Mouse (Mus musculus): Measurements from ENCODE around the gene Cul3. TPM values are rescaled to one million over a fixed set of nuclear protein-coding genes. Genes with fewer than 3 reads are reported as not detected.
"Not testable (repeated sequence)": the region's sequence is repeated elsewhere in the genome, so short reads cannot be mapped to it uniquely, and the experiment has no call there.

The Cul3 gene
- total RNA-seq (2021): 100 to 1,000 TPM; 124 to 125 TPM

DNA sequence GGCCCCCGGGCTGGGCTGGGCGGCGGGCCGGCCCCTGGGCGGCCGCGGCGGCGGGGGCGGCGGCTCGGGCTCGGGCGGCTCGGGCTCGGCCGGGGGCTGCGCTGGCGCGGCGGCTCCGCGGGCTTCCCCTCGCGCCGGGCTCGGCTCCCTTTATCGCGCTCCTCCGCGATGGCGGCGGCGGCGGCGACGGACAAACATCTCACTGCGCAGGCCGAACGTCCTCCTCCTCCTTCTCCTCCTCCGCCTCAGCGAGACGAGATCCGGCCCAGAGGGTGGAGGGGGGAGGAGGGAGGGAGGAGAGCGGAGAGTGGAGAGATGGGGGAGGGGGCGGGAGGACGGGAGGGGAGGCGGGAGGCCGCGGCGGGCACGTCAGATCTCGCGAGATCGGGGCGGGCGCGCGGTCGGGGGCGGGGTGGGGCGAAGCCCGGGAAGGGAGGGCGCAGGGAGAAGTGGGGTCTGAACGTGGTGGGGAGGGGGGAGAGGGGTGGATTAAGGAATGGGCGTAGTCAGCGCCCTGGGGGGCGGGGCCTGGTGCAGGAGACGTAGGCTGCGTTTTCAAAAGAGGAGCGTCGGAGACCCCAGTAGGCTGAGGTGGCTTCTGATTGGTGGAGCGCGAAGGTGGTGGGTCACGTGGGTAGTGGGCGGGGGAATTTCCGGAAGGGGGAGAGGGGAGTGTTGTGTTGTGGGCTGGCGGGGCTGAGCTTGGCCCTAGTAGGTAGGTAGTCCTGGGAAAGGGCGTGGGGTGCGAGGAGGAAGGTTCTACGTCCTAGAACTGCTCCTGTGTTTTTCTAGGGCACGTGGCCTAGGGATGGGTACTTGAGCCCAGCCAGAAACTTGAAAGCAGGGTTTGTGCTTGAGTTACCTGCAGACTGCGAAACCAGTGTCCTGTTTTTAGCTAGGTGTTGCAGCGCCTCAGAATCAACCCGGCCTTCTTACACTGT, at the start of gene Cul3:
TSS of gene Cul3 (minus strand) at position 45 of the 941 bp plus-strand sequence.
- DNase-seq: peak; percentile 91 to 92

DNA sequence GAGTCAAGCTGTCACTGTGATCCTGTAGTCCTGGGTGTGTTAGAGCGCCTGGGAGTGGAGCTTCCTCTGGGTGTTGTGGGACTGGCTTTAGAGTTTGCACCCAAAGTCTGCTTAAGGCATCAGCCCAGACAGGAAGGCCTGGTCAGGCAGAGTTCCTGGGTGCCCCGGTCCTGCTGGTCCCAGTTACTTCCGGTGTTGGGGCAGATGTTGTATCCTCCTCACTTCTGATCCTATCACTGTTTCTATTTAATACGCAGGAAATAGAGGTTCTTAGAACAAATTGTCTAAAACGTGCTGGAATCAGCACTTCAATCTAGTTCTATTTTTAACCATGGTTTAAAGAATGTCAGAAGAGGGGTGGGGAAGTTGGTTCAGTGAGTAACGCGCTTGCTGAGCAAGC, 49.2 kb upstream of the Cul3 start:
- no peak for DNase-seq

DNA sequence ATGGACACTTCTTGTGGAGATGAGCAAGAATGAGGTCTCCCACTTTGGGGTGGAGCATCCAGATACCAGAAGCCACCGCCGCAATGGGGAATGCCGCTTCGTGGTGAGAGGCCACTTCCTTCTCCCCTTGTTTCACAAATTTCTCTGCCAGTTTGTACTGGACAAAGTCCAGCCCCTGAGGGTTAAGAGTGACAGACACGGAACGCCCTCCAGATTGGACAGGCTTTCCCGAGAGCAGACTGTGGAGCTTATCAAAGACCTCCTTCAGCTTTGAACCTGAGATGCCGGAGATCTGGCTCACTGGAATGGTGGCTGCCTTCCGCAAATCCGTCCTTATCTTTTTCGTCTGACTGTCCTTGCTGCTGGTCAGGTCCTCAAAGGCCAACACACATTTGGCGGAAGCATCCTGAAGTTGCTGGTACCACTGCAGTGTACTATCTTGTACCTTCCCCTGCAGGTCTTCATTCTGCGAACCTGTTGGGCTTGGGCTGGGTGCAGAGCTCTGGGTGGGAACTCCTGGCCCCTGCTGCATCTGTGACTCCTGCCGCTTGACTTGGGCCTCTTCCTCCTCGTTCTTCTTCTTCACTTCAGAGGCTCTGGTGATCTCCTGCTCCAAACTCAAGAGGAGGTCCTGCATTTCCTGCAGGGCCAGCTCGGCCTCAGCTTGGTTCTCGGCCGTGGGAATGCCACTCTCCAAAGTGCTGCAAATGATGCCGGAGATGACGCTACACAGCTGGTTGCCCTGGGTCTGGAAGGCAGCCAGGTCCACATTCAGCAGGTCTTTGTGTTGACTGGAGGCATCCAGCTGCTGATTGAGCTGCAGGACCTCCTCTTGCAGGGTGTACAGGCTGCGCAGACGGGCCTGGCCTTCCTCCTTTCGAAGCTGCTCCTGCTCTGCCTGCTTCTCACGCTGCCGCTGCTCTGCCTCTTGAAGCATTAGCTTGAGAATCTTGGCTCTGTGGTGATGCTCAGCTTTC, 43.6 kb upstream of the Cul3 start:
- DNase-seq: no peak

DNA sequence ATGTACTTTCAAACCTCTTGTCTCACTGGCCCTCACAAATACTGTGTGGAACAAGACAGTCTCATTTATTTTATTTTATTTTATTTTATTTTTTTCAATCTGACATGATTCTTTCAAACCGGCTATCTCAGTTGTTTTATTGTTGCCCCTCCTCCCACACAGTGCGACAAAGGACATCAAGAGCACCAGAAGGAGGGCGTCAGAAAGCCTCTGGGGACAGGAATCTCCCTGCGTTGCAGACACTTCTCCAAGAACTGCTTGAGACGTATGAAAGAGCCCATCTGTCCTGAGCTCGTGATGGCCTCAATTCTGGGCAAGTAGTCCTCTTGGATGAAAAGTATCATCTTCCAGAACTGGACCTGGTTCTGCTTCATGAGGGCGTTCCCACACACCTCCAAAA, 42.6 kb upstream of the Cul3 start:
- no peak for DNase-seq

DNA sequence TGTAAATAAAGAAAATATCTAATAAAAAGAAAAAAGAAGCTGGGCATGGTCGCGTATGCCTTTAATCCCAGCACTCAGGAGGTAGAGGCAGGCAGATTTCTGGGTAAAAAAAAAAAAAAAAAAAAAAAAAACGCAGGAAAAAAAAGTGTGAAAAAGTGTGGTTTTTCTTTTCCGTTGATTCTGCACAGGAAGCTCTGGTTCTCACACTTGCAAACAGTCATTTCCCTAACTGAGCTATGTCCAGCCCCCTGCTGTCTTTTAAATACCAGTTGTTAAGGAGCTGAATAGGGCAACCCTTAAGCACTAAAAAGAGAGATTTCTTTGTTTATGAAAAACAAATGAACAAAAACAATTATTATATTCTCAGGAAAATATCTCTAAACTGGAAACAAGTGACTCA, 41.0 kb upstream of the Cul3 start:
- DNase-seq: no peak

DNA sequence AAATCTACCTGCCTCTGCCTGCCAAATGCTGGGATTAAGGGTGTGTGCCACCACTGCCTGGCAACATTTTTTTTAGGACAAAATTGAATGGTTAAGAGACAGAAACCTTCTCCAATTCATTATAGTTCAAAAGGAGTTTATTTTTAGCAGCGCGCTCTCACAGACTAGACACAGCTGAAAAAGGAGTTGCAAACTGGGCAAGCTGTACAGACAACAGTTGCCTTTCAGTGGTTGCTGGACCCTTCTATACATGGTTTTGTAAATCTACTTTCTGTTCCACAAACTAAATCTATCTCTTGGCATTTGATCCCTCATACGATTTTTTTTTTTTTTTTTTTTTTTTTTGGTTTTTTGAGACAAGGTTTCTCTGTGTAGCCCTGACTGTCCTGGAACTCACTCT, 31.7 kb upstream of the Cul3 start:
- no peak for DNase-seq

DNA sequence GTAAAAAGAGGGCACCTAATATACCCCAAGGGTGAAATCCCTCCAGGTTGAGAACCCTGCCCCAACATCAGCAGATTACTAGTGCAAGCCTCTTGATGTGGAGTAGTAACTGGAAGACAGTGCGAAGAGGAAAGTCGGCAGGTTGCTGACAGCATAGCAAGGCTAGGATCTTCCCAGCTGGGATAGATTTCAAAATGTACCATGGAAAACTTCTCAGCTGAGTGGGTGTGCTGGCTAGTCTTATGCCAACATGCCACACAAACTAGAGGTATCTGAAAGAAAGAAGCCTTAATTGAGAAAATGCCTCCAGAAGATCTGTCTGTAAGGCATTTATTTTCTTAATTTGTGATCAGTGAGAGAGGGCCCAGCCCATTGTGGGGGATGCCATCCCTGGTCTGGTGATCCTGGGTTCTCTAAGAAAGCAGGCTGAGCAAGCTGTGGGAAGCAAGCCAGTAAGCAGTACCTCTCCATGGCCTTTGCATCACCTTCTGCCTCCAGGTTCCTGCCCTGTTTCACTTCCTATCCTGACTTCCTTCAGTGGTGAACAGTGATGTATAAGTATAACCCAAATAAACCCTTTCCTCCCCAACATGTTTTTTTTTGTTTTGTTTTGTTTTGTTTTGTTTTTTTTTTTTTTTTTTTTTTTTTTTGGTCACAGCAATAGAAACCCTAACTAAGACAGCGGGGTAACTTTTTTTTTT, 31.1 kb upstream of the Cul3 start:
- no peak for DNase-seq

DNA sequence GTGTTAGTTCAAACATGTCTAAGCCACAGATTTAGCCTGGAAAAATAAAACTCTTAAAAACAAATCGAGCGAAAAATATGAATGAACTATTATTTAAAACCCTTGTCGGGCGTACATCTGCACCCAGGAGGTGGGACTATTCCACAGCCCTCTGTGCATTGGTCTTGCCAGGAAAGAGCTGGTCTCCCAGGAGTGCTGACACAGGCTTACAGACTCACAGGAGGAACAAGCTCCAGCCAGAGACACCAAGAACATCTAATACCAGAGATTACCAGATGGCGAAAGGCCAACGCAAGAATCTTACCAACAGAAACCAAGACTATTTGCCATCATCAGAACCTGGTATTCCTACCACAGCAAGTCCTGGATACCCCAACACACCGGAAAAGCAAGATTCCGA, 23.2 kb upstream of the Cul3 start:
- no peak for DNase-seq

DNA sequence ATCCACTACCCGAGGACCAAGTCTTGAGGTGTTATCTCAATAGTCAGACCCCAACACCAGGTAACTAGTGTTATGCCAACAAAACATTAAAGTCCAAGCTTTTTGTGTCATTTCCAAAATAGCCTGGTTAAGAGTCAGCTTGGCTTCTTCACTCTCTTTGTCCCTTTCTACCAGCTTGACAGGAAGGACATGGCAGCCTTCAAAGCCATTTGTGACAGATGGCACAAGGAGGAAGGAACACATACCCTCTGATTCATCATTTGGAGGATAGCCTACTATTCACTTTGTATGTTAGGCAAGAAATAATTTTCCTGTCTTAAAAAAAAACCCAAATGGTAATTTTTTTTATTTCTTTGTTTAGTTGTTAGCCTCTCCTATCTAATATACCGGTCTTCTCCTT, 22.7 kb upstream of the Cul3 start:
- DNase-seq: no peak

DNA sequence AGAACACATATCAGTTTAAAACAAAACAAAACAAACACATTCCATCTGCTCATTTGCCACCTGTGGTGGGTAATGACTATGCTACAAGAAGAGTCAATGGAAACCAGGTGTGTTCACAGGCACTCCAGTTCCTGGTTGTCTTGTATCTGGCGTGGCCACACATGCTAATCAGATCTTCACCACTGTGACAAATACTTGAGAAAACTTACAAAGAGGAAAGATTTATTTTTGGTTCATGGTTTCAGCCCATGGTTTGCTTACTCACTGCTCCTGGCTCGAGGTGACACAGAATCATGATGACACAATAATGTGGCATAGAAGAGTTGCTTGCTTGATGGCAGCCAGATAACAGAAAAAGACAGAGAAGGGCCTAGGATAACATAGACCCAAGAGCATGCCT, 22.1 kb upstream of the Cul3 start:
- DNase-seq: no peak

DNA sequence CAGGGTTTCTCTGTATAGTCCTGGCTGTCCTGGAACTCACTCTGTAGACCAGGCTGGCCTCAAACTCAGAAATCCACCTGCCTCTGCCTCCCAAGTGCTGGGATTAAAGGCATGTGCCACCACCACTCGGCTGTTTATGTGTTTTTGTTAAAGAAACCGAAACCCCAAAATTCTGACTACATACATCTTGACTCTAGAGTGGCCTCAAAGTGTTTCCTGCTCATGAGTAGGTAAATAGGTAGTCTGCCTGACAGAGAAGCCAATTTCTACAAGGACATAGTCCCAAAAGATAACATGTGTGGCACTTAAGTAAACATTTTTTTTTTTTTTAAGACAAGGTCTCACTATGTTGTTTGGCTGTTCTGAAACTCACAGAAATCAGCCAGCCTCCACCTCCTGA, 21.5 kb upstream of the Cul3 start:
- not testable (repeated sequence) for DNase-seq

DNA sequence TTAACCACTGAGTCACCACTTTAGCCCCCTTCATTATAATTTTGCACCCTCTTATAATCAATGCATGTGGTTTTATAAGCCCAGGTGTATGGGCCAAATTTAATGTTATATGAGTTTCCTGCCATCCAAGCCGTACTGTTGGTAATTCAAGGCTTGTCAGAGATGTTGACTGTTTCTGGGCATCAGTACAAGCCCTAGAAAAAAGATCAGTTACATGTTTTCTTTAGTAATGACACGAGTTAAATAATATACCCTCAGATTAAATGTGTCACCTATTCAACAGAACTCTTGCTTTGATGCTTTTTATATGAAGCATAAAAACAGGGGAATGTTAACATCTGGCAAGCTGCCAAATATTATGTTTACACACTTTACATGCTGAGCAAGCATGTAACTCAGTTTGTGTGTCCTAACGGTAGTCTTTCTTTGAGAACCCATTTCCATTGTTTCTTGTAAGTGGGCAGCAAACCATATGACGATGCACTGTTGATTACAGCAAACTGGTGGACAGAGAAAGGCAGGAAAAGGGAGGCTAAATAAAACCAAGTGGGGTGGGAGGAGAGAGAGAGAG, 19.8 kb upstream of the Cul3 start:
- DNase-seq: no peak

DNA sequence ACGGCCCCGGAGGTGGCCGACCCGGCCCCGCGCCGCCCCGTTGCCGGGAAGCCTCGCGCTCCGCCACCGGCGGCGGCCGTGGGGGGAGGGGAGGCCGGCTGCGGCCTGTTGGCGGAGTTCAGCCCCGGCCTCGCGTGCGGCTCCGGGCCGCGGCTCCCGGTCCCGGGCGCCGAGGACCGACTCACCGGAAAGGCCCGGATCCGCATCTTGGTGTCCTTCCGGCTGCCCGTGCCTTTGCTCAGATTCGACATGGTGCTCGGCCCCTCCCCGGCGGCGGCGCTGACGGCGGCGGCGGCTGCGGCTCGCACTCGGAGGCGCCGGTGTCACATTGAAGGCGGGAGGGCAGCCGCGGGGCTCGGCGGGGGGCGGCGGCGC, 232 bp downstream of the Cul3 start:
- no peak for DNase-seq

DNA sequence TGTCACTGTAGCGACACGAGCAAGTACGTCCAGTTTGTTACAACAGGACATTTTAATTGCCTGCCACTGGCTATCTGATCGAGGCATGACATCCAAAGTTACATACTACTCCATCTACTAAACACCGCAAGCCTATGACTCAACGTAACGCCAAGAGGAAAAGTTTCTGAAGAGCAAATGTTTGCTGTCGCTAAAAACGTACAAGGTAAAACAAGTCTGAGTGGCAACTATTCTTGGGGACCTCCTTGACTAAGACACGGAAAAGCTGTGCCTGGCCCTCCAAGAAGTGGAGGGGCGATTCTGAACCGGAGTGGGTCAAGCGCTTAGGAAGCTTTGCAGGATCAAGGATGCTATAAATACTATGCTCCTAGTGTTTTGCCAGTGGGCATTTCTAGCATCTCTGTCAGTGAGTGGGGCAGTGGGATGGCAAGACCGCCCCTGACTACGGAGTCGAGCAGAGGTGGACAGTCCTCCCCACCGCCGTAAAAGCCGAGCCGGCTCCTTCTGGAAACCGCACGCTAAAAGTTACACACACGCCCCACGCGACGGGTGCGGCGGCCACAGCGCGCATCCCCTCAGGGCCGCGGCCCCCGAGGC, 757 bp downstream of the Cul3 start:
- DNase-seq: peak in 1 of 2 experiments; percentile 18

DNA sequence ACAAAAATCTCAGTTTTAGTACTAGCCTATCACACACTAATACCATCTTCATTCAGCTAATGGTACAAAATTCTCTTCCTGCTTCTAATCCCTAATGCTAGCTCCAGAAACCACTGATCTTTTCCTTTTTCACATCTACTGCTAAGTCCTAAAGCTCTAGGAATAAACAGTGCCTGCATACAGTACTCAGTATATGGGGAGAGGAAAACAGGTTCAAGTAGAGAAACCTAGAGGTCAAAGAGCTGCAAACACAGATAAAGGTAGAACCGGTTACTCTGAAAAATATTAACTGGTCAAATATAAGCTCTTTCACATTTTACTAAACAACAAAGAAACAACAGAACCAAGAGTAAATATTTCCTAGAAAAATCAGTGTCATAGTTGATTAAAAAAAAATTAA, 1.9 kb downstream of the Cul3 start:
- no peak for DNase-seq

DNA sequence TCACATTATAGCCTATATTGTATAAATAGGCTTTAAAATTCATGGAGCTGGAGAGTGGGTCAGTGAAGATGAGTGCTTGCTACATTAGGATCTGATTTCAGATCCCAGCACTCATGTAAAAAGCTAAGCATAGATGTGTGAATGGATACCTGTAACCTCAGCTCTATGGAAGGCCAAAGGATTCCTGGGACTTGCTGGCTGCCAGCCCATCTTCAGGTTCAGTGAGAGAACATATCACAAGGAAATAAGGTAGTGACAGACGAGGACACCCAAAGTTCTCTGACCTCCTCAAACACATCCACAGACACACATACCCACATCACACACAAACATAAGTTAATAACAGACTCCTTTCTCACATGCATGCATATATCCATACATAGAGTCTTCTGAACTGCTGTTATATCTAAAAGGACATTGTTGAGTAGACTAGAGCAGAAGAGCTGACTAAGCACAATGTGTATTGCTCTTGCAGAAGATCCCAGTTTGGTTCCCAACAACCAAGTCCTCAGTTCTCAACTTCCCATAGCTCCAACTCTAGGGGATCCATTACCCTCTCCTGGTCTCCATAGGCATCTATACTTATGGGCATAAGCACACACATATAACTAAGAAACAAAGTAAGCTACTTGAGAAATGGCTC, 4.4 kb downstream of the Cul3 start:
- DNase-seq: no peak

DNA sequence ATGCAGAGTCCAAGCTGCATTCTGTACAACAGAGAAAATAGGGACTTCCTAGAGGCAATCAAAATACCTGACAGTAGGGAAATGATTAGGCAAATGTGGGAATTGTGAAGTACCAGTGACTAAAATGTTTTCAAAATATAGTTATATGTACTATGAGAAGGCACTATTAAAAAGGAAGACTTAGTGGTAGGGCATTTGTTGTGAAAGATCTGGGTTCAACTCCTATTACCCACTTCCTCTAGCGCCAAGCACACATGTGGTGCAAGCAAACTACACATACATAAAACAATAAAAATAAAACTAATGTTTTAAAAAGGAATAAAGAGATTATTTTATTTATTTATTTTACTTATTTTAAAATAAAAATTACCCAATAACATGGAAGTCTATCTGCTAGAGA, 5.2 kb downstream of the Cul3 start:
- DNase-seq: no peak

DNA sequence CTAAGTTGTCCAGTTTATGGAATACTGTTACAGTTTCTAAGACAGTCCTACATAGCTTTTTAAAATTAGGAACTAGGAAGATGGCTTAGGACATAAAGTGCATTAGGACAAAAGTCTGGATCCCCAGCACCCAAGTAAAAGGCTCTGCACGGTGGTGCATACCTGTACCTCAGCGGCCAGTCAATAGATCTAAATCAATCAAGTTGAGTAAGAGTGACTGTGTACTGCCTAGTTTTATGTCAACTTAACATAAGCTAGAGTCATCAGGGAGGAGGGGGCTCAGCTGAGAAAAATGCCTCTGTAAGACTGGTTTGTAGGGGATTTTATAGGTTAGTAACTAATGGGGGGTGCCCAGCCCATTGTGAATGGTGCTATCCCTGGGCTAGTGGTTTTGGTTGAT, 9.3 kb downstream of the Cul3 start:
- no peak for DNase-seq

DNA sequence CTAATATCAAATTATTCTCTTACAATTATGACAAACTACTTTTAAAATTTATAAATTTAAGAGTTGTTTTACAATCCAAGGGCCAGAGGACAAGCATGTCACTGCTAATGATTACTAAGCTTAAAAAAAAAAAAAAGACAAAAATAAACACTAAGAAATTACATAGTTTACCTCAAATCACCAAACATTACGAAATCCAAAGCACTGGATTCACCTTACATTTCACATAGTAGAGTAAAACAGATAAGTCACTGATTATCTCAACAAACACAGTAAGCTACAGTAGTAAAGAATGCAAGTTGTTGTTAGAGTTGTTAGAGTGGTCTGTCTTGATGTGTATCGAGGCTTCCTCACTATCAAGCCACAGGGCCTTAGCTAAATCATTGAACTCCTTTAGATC, 14.5 kb downstream of the Cul3 start:
- DNase-seq: no peak

DNA sequence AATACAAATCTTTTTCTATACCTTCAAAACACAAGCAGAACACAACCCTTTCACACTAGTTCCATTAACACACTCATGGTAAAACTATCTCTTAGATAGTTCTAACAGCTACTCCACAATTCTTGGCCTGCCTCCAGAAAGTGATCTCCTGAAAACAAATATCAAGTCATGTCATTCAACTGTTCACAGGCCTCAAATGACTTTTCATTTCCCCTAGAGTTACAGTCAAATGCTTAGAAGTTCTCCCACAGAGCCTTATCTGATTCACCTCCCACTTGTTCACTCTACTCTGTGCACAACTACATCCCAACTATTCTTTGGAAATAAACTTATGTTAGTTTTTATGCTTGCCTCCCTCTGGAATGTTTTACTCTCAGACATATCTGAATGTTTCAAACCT, 15.9 kb downstream of the Cul3 start:
- no peak for DNase-seq

DNA sequence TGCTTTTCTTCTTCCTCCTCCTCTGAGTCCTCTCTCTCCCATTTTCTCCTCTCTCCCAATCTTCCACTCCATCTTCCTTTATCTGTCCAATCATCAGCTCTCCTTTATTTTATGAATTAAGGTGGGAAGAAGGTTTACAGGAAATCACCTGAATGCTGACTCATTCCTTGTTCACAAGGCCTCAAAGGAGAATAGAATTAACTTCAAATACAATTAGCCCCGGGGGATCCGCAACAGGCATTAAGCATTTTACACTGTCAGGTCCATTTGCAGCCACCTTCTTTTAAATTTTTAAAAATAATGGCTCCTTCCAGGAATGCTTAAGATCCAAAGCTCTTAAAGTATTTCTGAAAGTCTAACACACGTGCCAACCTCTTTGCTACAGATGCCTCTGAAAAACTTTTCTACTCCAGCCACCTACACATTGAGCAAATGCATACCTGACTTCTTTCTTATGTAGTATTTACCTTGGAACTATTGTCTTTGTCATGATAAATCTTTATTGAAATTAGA, 24.7 kb downstream of the Cul3 start:
- DNase-seq: no peak

Measured in layer of hippocampus, postnatal 36 days (tissue).